Mouse (Mus musculus) heart, adult 8-10 months (tissue): Measurements from ENCODE around the gene Sobp. TPM values are rescaled to one million over a fixed set of nuclear protein-coding genes. Genes with fewer than 3 reads are reported as not detected.

ENCODE experiments used
- total RNA-seq, 4 experiments: library from RNA; stranded (reverse); gene quantifications; 2 replicates each; pipeline ENCODE4 v1.2.4; 2022

Gene Sobp
- total RNA-seq, 4 experiments from 2014 or later, result 13.3 to 17.7 (median 15.5) TPM

Other genes with a start within 250 kb of the Sobp start
- 1 to 10 TPM; 2.7 to 3.3 (median 2.9) TPM for gene 9030612E09Rik, start 174 bp upstream of the Sobp start, total RNA-seq
- 10 to 100 TPM; 35.6 to 37.5 (median 36.0) TPM for gene Pdss2, start 47.0 kb upstream of the Sobp start, total RNA-seq